Mouse (Mus musculus) urinary bladder, postnatal 10 days (tissue): ENCODE results near the gene Rad51b.

Experiments used
- DNase-seq: peaks from one replicate; pipeline ENCODE4 v3.0.0; 2022; ENCODE audit warnings: low spot score

Rad51b gene

GRCm38 (mm10) chr12:79613846-79614582 is 316.9 kb downstream of the Rad51b start:
- no peak for DNase-seq

- no peak for DNase-seq
Observed at GRCm38 (mm10) chr12:79614583-79614953, 317.5 kb downstream of the Rad51b start.

- DNase-seq, result no peak
Observed at GRCm38 (mm10) chr12:79615717-79616316, 318.7 kb downstream of the Rad51b start.

GRCm38 (mm10) chr12:79619009-79619408 is 321.9 kb downstream of the Rad51b start:
- DNase-seq, result no peak

- DNase-seq, result no peak
Observed at GRCm38 (mm10) chr12:79620693-79621092, 323.6 kb downstream of the Rad51b start.

- DNase-seq, result no peak
Observed at GRCm38 (mm10) chr12:79623308-79623707, 326.2 kb downstream of the Rad51b start.

- DNase-seq, result no peak
Observed at GRCm38 (mm10) chr12:79625699-79626554, 328.8 kb downstream of the Rad51b start.

GRCm38 (mm10) chr12:79626555-79627080 is 329.5 kb downstream of the Rad51b start:
- DNase-seq, result no peak

- DNase-seq, result no peak
Observed at GRCm38 (mm10) chr12:79627351-79628120, 330.5 kb downstream of the Rad51b start.

GRCm38 (mm10) chr12:79628121-79628774 is 331.2 kb downstream of the Rad51b start:
- no peak for DNase-seq

GRCm38 (mm10) chr12:79629945-79630850 is 333.1 kb downstream of the Rad51b start:
- no peak for DNase-seq

- no peak for DNase-seq
Observed at GRCm38 (mm10) chr12:79633458-79634106, 336.5 kb downstream of the Rad51b start.

- DNase-seq, result no peak
Observed at GRCm38 (mm10) chr12:79641570-79642285, 344.6 kb downstream of the Rad51b start.

- DNase-seq, result no peak
Observed at GRCm38 (mm10) chr12:79642715-79643114, 345.6 kb downstream of the Rad51b start.

- DNase-seq, result no peak
Observed at GRCm38 (mm10) chr12:79645656-79646055, 348.6 kb downstream of the Rad51b start.

- DNase-seq, result no peak
Observed at GRCm38 (mm10) chr12:79646646-79647164, 349.6 kb downstream of the Rad51b start.

- DNase-seq, result no peak
Observed at GRCm38 (mm10) chr12:79647382-79647781, 350.3 kb downstream of the Rad51b start.

- DNase-seq, result no peak
Observed at GRCm38 (mm10) chr12:79647976-79648375, 350.9 kb downstream of the Rad51b start.
